Mouse (Mus musculus) gastrocnemius, postnatal 14 days (tissue): Measurements from ENCODE around the gene Syt14. TPM values are rescaled to one million over a fixed set of nuclear protein-coding genes. Genes with fewer than 3 reads are reported as not detected.

ENCODE experiments used
- DNase-seq: peaks from one replicate; pipeline ENCODE4 v3.0.0; 2021; ENCODE audit warnings: mixed read lengths
- intact Hi-C: fragments of 180-260 bp; cut with DNase I; formaldehyde crosslinking; loops from one replicate; pipeline ENCODE4 v1.15.1; 2025; ENCODE audit warnings: low total_unique reads
- total RNA-seq, 2 experiments: library from RNA; stranded (reverse); gene quantifications; 2 replicates each; pipeline ENCODE4 v1.2.3; 2021

The Syt14 gene
- total RNA-seq, 2 experiments from 2014 or later, result 0.18 to 0.31 TPM

GRCm38 (mm10) chr1:192994179-192994873 is 41.2 kb downstream of the Syt14 start:
- intact Hi-C loops, result no loop called here
- no peak for DNase-seq

GRCm38 (mm10) chr1:192993491-192993890 is 42.1 kb downstream of the Syt14 start:
- no peak for DNase-seq
- intact Hi-C loops, result no loop called here

GRCm38 (mm10) chr1:192987203-192987602 is 48.4 kb downstream of the Syt14 start:
- intact Hi-C loops, result no loop called here
- no peak for DNase-seq

- intact Hi-C loops, result no loop called here
- DNase-seq, result no peak
These were observed 49.1 kb downstream of the Syt14 start for GRCm38 (mm10) chr1:192986481-192986880.

GRCm38 (mm10) chr1:192984333-192984732 is 51.2 kb downstream of the Syt14 start:
- no peak for DNase-seq
- intact Hi-C loops, result no loop called here

GRCm38 (mm10) chr1:192981658-192982057 is 53.9 kb downstream of the Syt14 start:
- DNase-seq, result no peak
- intact Hi-C loops, result no loop called here

- DNase-seq, result no peak
- intact Hi-C loops, result no loop called here
These were observed 54.5 kb downstream of the Syt14 start for GRCm38 (mm10) chr1:192981120-192981519.

- intact Hi-C loops, result no loop called here
- DNase-seq, result no peak
These were observed 73.3 kb downstream of the Syt14 start for GRCm38 (mm10) chr1:192962323-192962722.

GRCm38 (mm10) chr1:192947839-192948173 is 87.8 kb downstream of the Syt14 start:
- intact Hi-C loops, result no loop called here
- no peak for DNase-seq

GRCm38 (mm10) chr1:192947170-192947838 is 88.3 kb downstream of the Syt14 start:
- DNase-seq, result no peak
- intact Hi-C loops, result no loop called here

GRCm38 (mm10) chr1:192939033-192939432 is 96.5 kb downstream of the Syt14 start:
- intact Hi-C loops, result no loop called here

GRCm38 (mm10) chr1:192937956-192938355 is 97.6 kb downstream of the Syt14 start:
- intact Hi-C loops, result no loop called here
- no peak for DNase-seq

More at GRCm38 (mm10) chr1:192939033-192939432, 96.5 kb downstream of the Syt14 start:
- no peak for DNase-seq

- DNase-seq, result no peak
- intact Hi-C loops, result no loop called here
These were observed 103.8 kb downstream of the Syt14 start for GRCm38 (mm10) chr1:192931797-192932196.

GRCm38 (mm10) chr1:192912101-192912728 is 123.4 kb downstream of the Syt14 start:
- peak; percentile 15 for DNase-seq
- intact Hi-C loops, result loop anchor here (5.0 to 10.0 kb wide), 2 partner anchors 127 to 185 kb away; no protein-coding TSS in a partner anchor

- no peak for DNase-seq
- intact Hi-C loops, result no loop called here
These were observed 134.1 kb downstream of the Syt14 start for GRCm38 (mm10) chr1:192901516-192901915.

- intact Hi-C loops, result no loop called here
- no peak for DNase-seq
These were observed 134.7 kb downstream of the Syt14 start for GRCm38 (mm10) chr1:192900913-192901312.

- intact Hi-C loops, result no loop called here
These were observed 136.8 kb downstream of the Syt14 start for GRCm38 (mm10) chr1:192898742-192899141.

GRCm38 (mm10) chr1:192897218-192897617 is 138.4 kb downstream of the Syt14 start:
- DNase-seq, result no peak

More at GRCm38 (mm10) chr1:192898742-192899141, 136.8 kb downstream of the Syt14 start:
- DNase-seq, result no peak

GRCm38 (mm10) chr1:192896076-192896475 is 139.5 kb downstream of the Syt14 start:
- no peak for DNase-seq
- intact Hi-C loops, result no loop called here

More at GRCm38 (mm10) chr1:192897218-192897617, 138.4 kb downstream of the Syt14 start:
- intact Hi-C loops, result no loop called here

- intact Hi-C loops, result no loop called here
- DNase-seq, result no peak
These were observed 144.9 kb downstream of the Syt14 start for GRCm38 (mm10) chr1:192890716-192891115.
